8 mouse cellular contexts compared by ENCODE assay signal in the genomic region with DNA sequence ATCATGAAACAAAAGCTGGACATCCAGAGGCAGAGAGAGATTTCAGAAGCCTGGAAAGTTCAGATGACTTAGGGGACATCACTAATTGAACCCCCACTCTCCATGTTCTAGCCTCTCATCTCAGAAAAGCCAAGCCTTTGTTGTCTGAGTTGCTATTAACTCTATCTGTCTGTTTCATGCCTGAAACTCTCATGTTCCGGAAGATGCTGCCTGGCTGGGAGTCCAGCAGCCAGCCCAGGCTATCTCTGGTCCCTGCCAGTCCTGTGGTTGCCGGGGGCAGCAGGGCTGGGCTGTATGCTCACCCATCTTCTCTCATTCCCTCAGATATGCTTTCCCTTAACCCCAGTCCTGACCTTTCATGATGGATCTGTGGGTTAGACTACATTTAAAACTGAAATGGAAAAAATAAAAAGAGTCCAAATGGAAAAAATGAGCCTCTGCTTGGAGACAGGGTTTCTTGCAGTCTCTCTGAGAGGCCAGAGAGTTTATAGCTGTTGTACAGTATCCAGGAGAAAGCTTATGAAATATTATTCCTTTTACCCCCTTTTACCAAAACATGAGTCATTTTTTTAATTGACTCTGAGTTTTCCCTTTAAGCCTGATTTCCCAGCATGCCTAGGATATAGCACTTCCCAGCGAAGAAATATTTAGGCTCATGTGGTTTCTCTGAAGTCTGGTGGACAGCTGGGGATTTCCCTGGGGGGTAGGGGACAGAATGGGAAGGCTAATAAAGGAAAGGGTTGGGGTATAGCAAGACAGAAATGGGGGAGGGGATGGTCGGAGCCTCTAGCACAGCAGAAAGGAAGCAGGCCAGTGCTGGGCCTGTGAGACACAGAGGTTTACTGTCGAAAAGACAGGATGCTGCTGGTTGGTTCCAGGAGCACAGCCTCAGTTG. TPM values are rescaled to one million over a fixed set of nuclear protein-coding genes. Genes with fewer than 3 reads are reported as not detected.
A peak's percentile ranks its signal among the peaks of the same experiment; 100 is the strongest.
DNase-seq lines count a peak whose midpoint lies in the region; ATAC-seq lines count a peak whose summit lies in the region.

No protein-coding gene starts in this region.

- H3K9ac ChIP-seq in lung, embryonic 16.5 days (ENCODE audit: low read length): no peak overlapping the region; the same call in 1 of the 2 replicates
- H3K9ac ChIP-seq in forebrain, embryonic 14.5 days (ENCODE audit: low read length): no peak overlapping the region
- H3K9ac ChIP-seq in limb, embryonic 11.5 days (ENCODE audit: low read length): no peak overlapping the region
- no peak overlapping the region for H3K9ac ChIP-seq in stomach, embryonic 15.5 days

- no peaks in the 10 kb centered on the region for H3K4me1 ChIP-seq in lung, embryonic 16.5 days (replicated peaks; ENCODE audit: control insufficient read depth, insufficient read depth, low read length)
- H3K4me1 ChIP-seq in forebrain, embryonic 14.5 days (ENCODE audit: control insufficient read depth, insufficient read depth, low read length): no peaks in the 10 kb centered on the region
- H3K4me1 ChIP-seq in limb, embryonic 11.5 days (ENCODE audit: control insufficient read depth, insufficient read depth, low read length): 0 out of 2 replicates have a peak, but pooled peaks cover 6% of the 10 kb centered on the region
- peaks cover 2% of the 10 kb centered on the region; the same call in 1 of the 2 replicates for H3K4me1 ChIP-seq in stomach, embryonic 15.5 days

- no peaks in the 10 kb centered on the region for H3K27me3 ChIP-seq in lung, embryonic 16.5 days (ENCODE audit: control insufficient read depth, insufficient read depth, low read depth, low read length)
- H3K27me3 ChIP-seq in forebrain, embryonic 14.5 days (replicated peaks; ENCODE audit: control insufficient read depth, insufficient read depth, low read length): no peaks in the 10 kb centered on the region
- no peaks in the 10 kb centered on the region; the same call in 1 of the 2 replicates for H3K27me3 ChIP-seq in limb, embryonic 11.5 days (ENCODE audit: control insufficient read depth, insufficient read depth, low read length)
- no peaks in the 10 kb centered on the region for H3K27me3 ChIP-seq in stomach, embryonic 15.5 days (replicated peaks)

- no peak overlapping the region for H3K4me3 ChIP-seq in lung, embryonic 16.5 days (ENCODE audit: low read length)
- no peak overlapping the region for H3K4me3 ChIP-seq in forebrain, embryonic 14.5 days (ENCODE audit: low read depth, low read length)
- H3K4me3 ChIP-seq in limb, embryonic 11.5 days (ENCODE audit: low read depth, low read length): no peak overlapping the region
- H3K4me3 ChIP-seq in stomach, embryonic 15.5 days (replicated peaks): no peak overlapping the region

- peak; percentile 74 for ATAC-seq in lung, embryonic 16.5 days (ENCODE audit: low read depth)
- ATAC-seq in forebrain, embryonic 14.5 days: 0 out of 2 replicates have a peak, but pooled peaks have one; percentile 32
- peak; percentile 76; the same call in 1 of the 2 replicates for ATAC-seq in limb, embryonic 11.5 days (ENCODE audit: insufficient number of reproducible peaks, low FRiP score, low TSS enrichment, low read depth)
- ATAC-seq in stomach, embryonic 15.5 days (ENCODE audit: insufficient read depth, low FRiP score, low read depth): peak; percentile 73
- ATAC-seq in activated CD4-positive, CD25-positive, alpha-beta regulatory T cell, adult 4 months: no peak

- WGBS in lung, embryonic 16.5 days: 39% methylated on average over 5 of the region's 5 CpGs
- 40% methylated on average over 5 of the region's 5 CpGs for WGBS in forebrain, embryonic 14.5 days
- WGBS in limb, embryonic 11.5 days: 38% methylated on average over 5 of the region's 5 CpGs
- WGBS in stomach, embryonic 15.5 days: 31% methylated on average over 5 of the region's 5 CpGs

- DNase-seq in lung, postnatal 36 days: no peak
- peak; percentile 56 for DNase-seq in forebrain, embryonic 14.5 days (ENCODE audit: low spot score)
- peak; percentile 58 for DNase-seq in limb, embryonic 11.5 days (ENCODE audit: low spot score)
- no peak for DNase-seq in right cerebral cortex, postnatal 25 days
- no peak for DNase-seq in cerebellum, adult 11-12 months

- no peaks in the 10 kb centered on the region for H3K9me3 ChIP-seq in lung, embryonic 16.5 days (ENCODE audit: control insufficient read depth, low read length)
- H3K9me3 ChIP-seq in forebrain, embryonic 14.5 days (replicated peaks; ENCODE audit: control insufficient read depth, low read length): no peaks in the 10 kb centered on the region
- no peaks in the 10 kb centered on the region for H3K9me3 ChIP-seq in limb, embryonic 11.5 days (ENCODE audit: control insufficient read depth, low read length)
- no peaks in the 10 kb centered on the region for H3K9me3 ChIP-seq in stomach, embryonic 15.5 days

- no peak overlapping the region for H3K4me2 ChIP-seq in lung, embryonic 16.5 days (ENCODE audit: low read depth, low read length)
- no peak overlapping the region for H3K4me2 ChIP-seq in forebrain, embryonic 14.5 days (ENCODE audit: low read length)
- no peak overlapping the region for H3K4me2 ChIP-seq in limb, embryonic 11.5 days (ENCODE audit: low read depth, severe bottlenecking)
- no peak overlapping the region for H3K4me2 ChIP-seq in stomach, embryonic 15.5 days

- no peaks in the 10 kb centered on the region for H3K36me3 ChIP-seq in lung, embryonic 16.5 days (ENCODE audit: control insufficient read depth, insufficient read depth, low read length)
- H3K36me3 ChIP-seq in forebrain, embryonic 14.5 days (ENCODE audit: control insufficient read depth, insufficient read depth, low read length): no peaks in the 10 kb centered on the region
- H3K36me3 ChIP-seq in limb, embryonic 11.5 days (ENCODE audit: control insufficient read depth, insufficient read depth, low read length): no peaks in the 10 kb centered on the region
- no peaks in the 10 kb centered on the region for H3K36me3 ChIP-seq in stomach, embryonic 15.5 days

- H3K27ac ChIP-seq in lung, embryonic 16.5 days (ENCODE audit: low read length): peak overlapping the region; percentile 45
- peak overlapping the region; percentile 27; the same call in 1 of the 2 replicates for H3K27ac ChIP-seq in forebrain, embryonic 14.5 days (ENCODE audit: low read depth, low read length)
- peak overlapping the region; percentile 63 for H3K27ac ChIP-seq in limb, embryonic 11.5 days (replicated peaks; ENCODE audit: low read depth, low read length)
- H3K27ac ChIP-seq in stomach, embryonic 15.5 days: peak overlapping the region; percentile 93

RNA-seq across cellular contexts. Expression of gene A4galt, which starts 36.0 kb away (rescaled TPM):
- polyA plus RNA-seq in lung, embryonic 16.5 days (2015; fragmentation: Nextera tagmentation; extraction: Ambion mirVana): 2.3 and 3.0 TPM in 2 replicates
- polyA plus RNA-seq in forebrain, embryonic 14.5 days (2014; fragmentation: Nextera tagmentation; extraction: Ambion mirVana): 1.5 and 2.3 TPM in 2 replicates
- polyA plus RNA-seq in limb, embryonic 11.5 days (2014; fragmentation: Nextera tagmentation; extraction: Ambion mirVana): 0.18 TPM in 1 of 2 replicates, not detected in the other
- 9.2 and 9.4 TPM in 2 replicates for polyA plus RNA-seq in stomach, embryonic 15.5 days (2015; fragmentation: Nextera tagmentation; extraction: Ambion mirVana)
- polyA plus RNA-seq in activated CD4-positive, CD25-positive, alpha-beta regulatory T cell, adult 4 months (2017; shearing (Covaris generic)): not detected

RNA-seq across cellular contexts. Expression of gene Cyb5r3, which starts 43.2 kb away (rescaled TPM):
- 184 and 192 TPM in 2 replicates for polyA plus RNA-seq in lung, embryonic 16.5 days (2015; fragmentation: Nextera tagmentation; extraction: Ambion mirVana)
- polyA plus RNA-seq in forebrain, embryonic 14.5 days (2014; fragmentation: Nextera tagmentation; extraction: Ambion mirVana): 63.3 and 75.1 TPM in 2 replicates
- polyA plus RNA-seq in limb, embryonic 11.5 days (2014; fragmentation: Nextera tagmentation; extraction: Ambion mirVana): 136 and 149 TPM in 2 replicates
- polyA plus RNA-seq in stomach, embryonic 15.5 days (2015; fragmentation: Nextera tagmentation; extraction: Ambion mirVana): 182 and 210 TPM in 2 replicates
- 10 to 100 TPM; 55.9 to 73.9 TPM for polyA plus RNA-seq in activated CD4-positive, CD25-positive, alpha-beta regulatory T cell, adult 4 months (2017; shearing (Covaris generic))

Comparison
In these comparisons a context has a peak if more than half of its experiments do, and no peak if none do; other contexts are left out.
1. H3K27ac ChIP-seq: peak in every context shown above with its lines; median percentile 93 in stomach, embryonic 15.5 days; 63 in limb, embryonic 11.5 days; 45 in lung, embryonic 16.5 days; 27 in forebrain, embryonic 14.5 days.
2. DNase-seq: peak in forebrain, embryonic 14.5 days (single experiment) and limb, embryonic 11.5 days (single experiment); none in lung, postnatal 36 days (single experiment), right cerebral cortex, postnatal 25 days (single experiment) and cerebellum, adult 11-12 months (single experiment).